Mouse (Mus musculus): Measurements from ENCODE around the gene Scml4.

DNA sequence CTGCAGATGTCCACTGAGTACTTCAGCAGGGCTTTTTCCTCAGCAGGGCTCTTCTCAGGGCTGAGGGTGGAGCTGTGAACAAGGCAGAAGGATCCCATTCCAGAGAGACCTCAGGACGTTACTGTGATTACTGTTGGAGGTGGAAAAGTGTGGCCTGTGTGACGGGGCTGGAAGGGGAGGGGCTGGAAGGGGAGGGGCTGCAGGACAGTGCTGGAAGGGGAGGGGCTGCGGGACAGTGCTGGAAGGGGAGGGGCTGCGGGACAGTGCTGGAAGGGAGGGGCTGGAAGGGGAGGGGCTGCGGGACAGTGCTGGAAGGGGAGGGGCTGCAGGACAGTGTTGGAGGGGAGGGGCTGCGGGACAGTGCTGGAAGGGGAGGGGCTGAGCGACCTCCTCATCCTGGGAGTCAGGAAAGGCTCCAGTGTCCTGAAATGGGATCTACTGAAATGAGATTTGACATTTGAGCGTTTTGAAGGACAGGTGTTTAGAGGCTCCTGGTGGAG, 90.1 kb downstream of the Scml4 start:
- TF ChIP-seq POLR2A (IDR thresholded peaks at IDR 0.05; ENCODE audit: control insufficient read depth in 1 of 2, insufficient read depth in 1 of 2, low read depth in 1 of 2, low read length in 2 of 2, poor library complexity in 1 of 2) (no peak), EP300 (IDR thresholded peaks at IDR 0.05; ENCODE audit: low read depth in 1 of 2, low read length in 2 of 2) (no peak), MAZ (IDR thresholded peaks at IDR 0.05; ENCODE audit: low read depth, low read length) (no peak), NELFE (IDR thresholded peaks at IDR 0.05; ENCODE audit: low read depth, low read length) (no peak), JUND (IDR thresholded peaks at IDR 0.05; ENCODE audit: low read depth, low read length) (no peak), MAFK (IDR thresholded peaks at IDR 0.05; ENCODE audit: borderline replicate concordance, low read depth, low read length) (no peak), ETS1 (IDR thresholded peaks at IDR 0.05; ENCODE audit: low read depth, low read length) (no peak), CTCF (IDR thresholded peaks at IDR 0.05 in 2 of 3, conservative IDR thresholded peaks at IDR 0.05 in 1 of 3; ENCODE audit: control insufficient read depth in 1 of 3, insufficient read depth in 1 of 3, low read depth in 2 of 3, low read length in 3 of 3, poor library complexity in 1 of 3, severe bottlenecking in 1 of 3) (no peak), ZKSCAN1 (IDR thresholded peaks at IDR 0.05; ENCODE audit: low read depth, low read length) (no peak)

Measured in MEL (cell line).